13 mouse cellular contexts compared by ENCODE assay signal in the genomic region with DNA sequence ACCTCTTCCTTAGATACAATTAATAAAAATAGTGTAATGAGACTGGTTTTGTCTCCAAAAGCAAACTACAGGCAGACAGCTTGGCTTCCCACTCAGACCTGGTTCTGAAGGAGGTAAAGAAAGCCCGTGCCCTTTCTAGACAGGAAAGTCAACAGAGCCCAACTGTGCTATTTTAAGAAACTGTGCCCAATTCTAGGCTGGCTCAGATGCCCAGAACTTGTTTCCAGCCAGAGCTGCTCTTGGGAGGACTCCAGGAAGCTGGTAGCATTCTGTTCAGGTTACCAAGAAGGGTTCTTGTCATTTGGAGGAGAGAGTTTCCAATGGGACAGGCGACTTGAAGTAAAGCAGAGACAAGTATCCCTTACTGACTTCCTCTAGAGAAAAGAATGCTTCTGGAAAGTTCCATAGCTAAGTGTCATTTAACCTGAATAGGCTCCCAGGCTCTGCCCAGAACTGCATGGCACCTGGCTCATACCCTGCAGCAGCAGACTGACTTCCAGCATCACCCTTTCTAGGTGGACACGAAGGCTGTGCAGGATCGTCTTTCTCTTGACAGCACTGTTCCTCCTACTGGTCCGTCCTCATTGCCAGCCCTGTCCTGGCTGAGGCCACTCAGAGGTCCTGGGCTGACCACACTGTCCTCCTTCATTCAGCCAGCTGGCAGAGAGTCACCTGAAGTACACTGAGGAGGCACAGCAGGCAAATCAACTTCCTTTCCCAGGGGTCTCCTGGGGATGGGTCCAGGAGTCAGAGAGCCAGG.
A peak's percentile ranks its signal among the peaks of the same experiment; 100 is the strongest.
DNase-seq lines count a peak whose midpoint lies in the region; ATAC-seq and TF ChIP-seq lines count a peak whose summit lies in the region.
"Had no signal": no experiment of that assay in that cellular context is flagged by ENCODE, and none has a peak within 500 bp of the region (broad histone marks: within the 10 kb centered on the region; RNA-seq: fewer than 3 reads in every experiment).

No protein-coding gene starts in this region.

- WGBS in heart, embryonic 12.5 days = 60% methylated on average over 5 of the region's 5 CpGs
- 74% methylated on average over 5 of the region's 5 CpGs for WGBS in intestine, postnatal 0 days

- DNase-seq in heart, adult 18-20 months = peak; percentile 67 to 77
- peak; percentile 7 for DNase-seq in lung, postnatal 36 days
- DNase-seq in lung, postnatal 4 days = no peak
- peak; percentile 79 to 81 for DNase-seq in cerebellum, postnatal 10 days
- peak; percentile 27 to 57 for DNase-seq in heart, postnatal 14 days
- no peak for DNase-seq in B cell, adult 2 months
- DNase-seq: adrenal gland, postnatal 10 days; kidney, adult 11 months; thymus, postnatal 4 days had no signal

- no peak overlapping the region for H3K4me3 ChIP-seq in heart, embryonic 12.5 days
- no peak overlapping the region for H3K4me3 ChIP-seq in intestine, postnatal 0 days (ENCODE audit: low read depth, low read length)
- H3K4me3 ChIP-seq: heart, embryonic 13.5 days had no signal

- no peak for TF ChIP-seq CTCF in intestine, postnatal 0 days (IDR thresholded peaks at IDR 0.05; ENCODE audit: low read depth)

- intact Hi-C loops in heart, postnatal 14 days (cut with DNase I) = loop anchor here (5.0 kb wide), 1 partner anchor 118 kb away; no protein-coding TSS in a partner anchor

- no peak for ATAC-seq in heart, embryonic 12.5 days (ENCODE audit: insufficient number of reproducible peaks, low FRiP score)
- no peak for ATAC-seq in intestine, postnatal 0 days
- ATAC-seq: CD4-positive, CD25-positive, alpha-beta regulatory T cell, adult 4 months had no signal

- peaks cover 10% of the 10 kb centered on the region for H3K4me1 ChIP-seq in heart, embryonic 12.5 days (replicated peaks)
- no peaks in the 10 kb centered on the region for H3K4me1 ChIP-seq in intestine, postnatal 0 days (replicated peaks; ENCODE audit: control insufficient read depth, insufficient read depth, low read length)

- H3K9me3 ChIP-seq in heart, embryonic 12.5 days (replicated peaks) = no peaks in the 10 kb centered on the region
- H3K9me3 ChIP-seq in intestine, postnatal 0 days (ENCODE audit: control insufficient read depth) = no peaks in the 10 kb centered on the region
- H3K9me3 ChIP-seq: heart, embryonic 13.5 days had no signal

- H3K27me3 ChIP-seq in heart, embryonic 12.5 days (replicated peaks) = peaks cover 39% of the 10 kb centered on the region
- H3K27me3 ChIP-seq in intestine, postnatal 0 days (replicated peaks; ENCODE audit: control insufficient read depth, insufficient read depth, low read length) = no peaks in the 10 kb centered on the region

- no peaks in the 10 kb centered on the region for H3K36me3 ChIP-seq in heart, embryonic 12.5 days
- H3K36me3 ChIP-seq in intestine, postnatal 0 days (ENCODE audit: control insufficient read depth, insufficient read depth) = no peaks in the 10 kb centered on the region
- H3K36me3 ChIP-seq: heart, embryonic 13.5 days had no signal

- H3K9ac ChIP-seq in heart, embryonic 12.5 days = no peak overlapping the region
- H3K9ac ChIP-seq in intestine, postnatal 0 days (ENCODE audit: low read depth, low read length) = no peak overlapping the region
- H3K9ac ChIP-seq: heart, embryonic 13.5 days had no signal

- H3K27ac ChIP-seq in heart, embryonic 12.5 days (ENCODE audit: poor library complexity, severe bottlenecking) = no peak overlapping the region
- no peak overlapping the region for H3K27ac ChIP-seq in intestine, postnatal 0 days (ENCODE audit: low read depth, low read length)
- H3K27ac ChIP-seq: heart, embryonic 13.5 days had no signal

- H3K4me2 ChIP-seq in heart, embryonic 12.5 days = no peak overlapping the region
- no peak overlapping the region for H3K4me2 ChIP-seq in intestine, postnatal 0 days (replicated peaks; ENCODE audit: low read depth)
- H3K4me2 ChIP-seq: heart, embryonic 13.5 days had no signal

Comparison
In these comparisons a context has a peak if more than half of its experiments do, and no peak if none do; other contexts are left out.
1. DNase-seq: peak in heart, adult 18-20 months (2 of 2), lung, postnatal 36 days (single experiment), cerebellum, postnatal 10 days (2 of 2) and heart, postnatal 14 days (2 of 2); none in lung, postnatal 4 days (0 of 2) and B cell, adult 2 months (0 of 2).